In the genomic region with DNA sequence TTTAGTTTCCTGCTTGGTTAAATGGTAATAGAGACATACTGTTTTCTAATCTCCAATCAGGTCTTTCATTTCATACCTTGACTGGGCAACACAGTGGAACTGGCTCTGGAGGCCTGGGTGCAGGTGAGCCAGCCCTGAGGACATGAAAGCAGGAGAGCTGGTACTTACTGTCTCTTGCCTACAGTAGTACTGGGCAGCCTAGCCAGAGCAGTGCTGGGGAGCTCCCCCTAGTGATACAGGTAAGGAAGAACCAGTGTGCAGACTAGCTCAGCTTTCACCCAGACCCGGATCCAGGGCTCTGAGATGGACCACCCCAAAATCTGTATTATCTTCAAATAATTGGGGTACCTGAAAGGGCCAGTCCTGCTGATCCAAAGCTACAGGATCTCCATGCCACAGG, we compare ENCODE assay signal across 9 mouse cellular contexts.
DNase-seq lines count a peak whose midpoint lies in the region; ATAC-seq and TF ChIP-seq lines count a peak whose summit lies in the region.
"Had no signal": no experiment of that assay in that cellular context is flagged by ENCODE, and none has a peak within 500 bp of the region (broad histone marks: within the 10 kb centered on the region; RNA-seq: fewer than 3 reads in every experiment).

No protein-coding gene starts in this region.

- H3K36me3 ChIP-seq in thymus, adult 2 months (ENCODE audit: control insufficient read depth, insufficient read depth, low read length), result no peaks in the 10 kb centered on the region
- H3K36me3 ChIP-seq in liver, embryonic 12.5 days, result 0 out of 2 replicates have a peak, but pooled peaks cover 4% of the 10 kb centered on the region

- H3K27ac ChIP-seq in thymus, adult 2 months (ENCODE audit: control insufficient read depth, insufficient read depth, low read length), result no peak overlapping the region
- H3K27ac ChIP-seq in liver, embryonic 12.5 days, result no peak overlapping the region

- H3K27me3 ChIP-seq in thymus, adult 2 months (ENCODE audit: control insufficient read depth, insufficient read depth, low read length), result no peaks in the 10 kb centered on the region
- no peaks in the 10 kb centered on the region for H3K27me3 ChIP-seq in liver, embryonic 12.5 days (replicated peaks)
- H3K27me3 ChIP-seq: megakaryocyte, embryonic 14.5 days had no signal

- no peak overlapping the region for H3K4me3 ChIP-seq in thymus, adult 2 months (ENCODE audit: control insufficient read depth, insufficient read depth, low read length)
- H3K4me3 ChIP-seq in liver, embryonic 12.5 days, result no peak overlapping the region

- no peak overlapping the region for H3K4me2 ChIP-seq in liver, embryonic 12.5 days

- no peak overlapping the region for H3K9ac ChIP-seq in liver, embryonic 12.5 days

- H3K4me1 ChIP-seq in thymus, adult 2 months (replicated peaks; ENCODE audit: control insufficient read depth, insufficient read depth, low read length), result no peaks in the 10 kb centered on the region
- no peaks in the 10 kb centered on the region for H3K4me1 ChIP-seq in liver, embryonic 12.5 days
- H3K4me1 ChIP-seq: megakaryocyte, embryonic 14.5 days had no signal

- no peaks in the 10 kb centered on the region for H3K9me3 ChIP-seq in liver, embryonic 12.5 days (replicated peaks)
- H3K9me3 ChIP-seq: megakaryocyte, embryonic 14.5 days had no signal

- TF ChIP-seq POLR2A in thymus, adult 2 months (IDR thresholded peaks at IDR 0.05; ENCODE audit: control insufficient read depth, extremely low read depth, insufficient read depth, low read length, poor library complexity), result no peak

- WGBS in thymus, adult 2 months, result 67% methylated on average over 1 of the region's 1 CpGs
- 37% methylated on average over 1 of the region's 1 CpGs for WGBS in liver, embryonic 12.5 days (ENCODE audit: insufficient replicate concordance)

- DNase-seq in cerebellum, adult 18-20 months, result peak; percentile 43 to 45
- no peak for DNase-seq in cerebellum, postnatal 4 days (ENCODE audit: low spot score in 2 of 2)
- DNase-seq in thymus, adult 2 months, result peak; percentile 37
- DNase-seq in thymus, adult 18-20 months, result no peak
- no peak for DNase-seq in MN1 (ENCODE audit: low spot score)
- DNase-seq in ovary, postnatal 14 days (ENCODE audit: low spot score), result no peak
- no peak for DNase-seq in spleen, adult 12 weeks (ENCODE audit: low spot score)

- peak; percentile 24; the same call in 1 of the 2 replicates for ATAC-seq in liver, embryonic 12.5 days

- TF ChIP-seq CTCF in thymus, adult 2 months (IDR thresholded peaks at IDR 0.05; ENCODE audit: borderline replicate concordance, control insufficient read depth, extremely low read depth, insufficient read depth, low read length, poor library complexity), result no peak

Comparison
In these comparisons a context has a peak if more than half of its experiments do, and no peak if none do; other contexts are left out.
1. DNase-seq: peak in cerebellum, adult 18-20 months (2 of 2) and thymus, adult 2 months (single experiment); none in cerebellum, postnatal 4 days (0 of 2), thymus, adult 18-20 months (0 of 2), MN1 (single experiment), ovary, postnatal 14 days (single experiment) and spleen, adult 12 weeks (single experiment).